Mouse (Mus musculus): ENCODE measurements around the gene Prpf8. TPM values are rescaled to one million over a fixed set of nuclear protein-coding genes. Genes with fewer than 3 reads are reported as not detected.

Prpf8 gene
- polyA plus RNA-seq, 1 experiment from 2014 or later: 25.8 TPM

- Histone ChIP-seq H3K9me3 (replicated peaks) (no peaks in the 10 kb centered on the region), H3K9ac (no peak overlapping the region)
Measured at GRCm38 (mm10) chr11:75535106-75535795, 48.6 kb downstream of the Prpf8 start.

GRCm38 (mm10) chr11:75536255-75537024, 49.8 kb downstream of the Prpf8 start:
- no peak for ATAC-seq (ENCODE audit: insufficient read depth)
- H3K27me3 ChIP-seq: peaks cover 14% of the 10 kb centered on the region
- H3K9me3 ChIP-seq (replicated peaks): no peaks in the 10 kb centered on the region
- no peaks in the 10 kb centered on the region for H3K36me3 ChIP-seq (replicated peaks)
- peaks cover 56% of the 10 kb centered on the region for H3K4me1 ChIP-seq (replicated peaks)
- no peak overlapping the region for H3K27ac ChIP-seq (replicated peaks)
- no peak overlapping the region for H3K4me2 ChIP-seq
- 71% methylated on average over 12 of the region's 12 CpGs for WGBS (ENCODE audit: insufficient replicate concordance)
- no peak overlapping the region for H3K9ac ChIP-seq
- H3K4me3 ChIP-seq (replicated peaks): no peak overlapping the region

More at GRCm38 (mm10) chr11:75535106-75535795, 48.6 kb downstream of the Prpf8 start:
- Histone ChIP-seq H3K4me1 (replicated peaks) (peaks cover 52% of the 10 kb centered on the region), H3K27ac (replicated peaks) (0 out of 2 replicates have a peak overlapping the region, but pooled peaks have one; percentile 11), H3K36me3 (replicated peaks) (no peaks in the 10 kb centered on the region), H3K27me3 (peaks cover 14% of the 10 kb centered on the region), H3K4me2 (peak overlapping the region; percentile 23; the same call in 1 of the 2 replicates), H3K4me3 (replicated peaks) (no peak overlapping the region)
- 34% methylated on average over 13 of the region's 13 CpGs for WGBS (ENCODE audit: insufficient replicate concordance)
- ATAC-seq (ENCODE audit: insufficient read depth): no peak

- no peaks in the 10 kb centered on the region for H3K9me3 ChIP-seq (replicated peaks)
- H3K4me2 ChIP-seq: no peak overlapping the region
- peaks cover 14% of the 10 kb centered on the region for H3K27me3 ChIP-seq
- 68% methylated on average over 8 of the region's 8 CpGs for WGBS (ENCODE audit: insufficient replicate concordance)
- H3K4me3 ChIP-seq (replicated peaks): no peak overlapping the region
- H3K36me3 ChIP-seq (replicated peaks): no peaks in the 10 kb centered on the region
- no peak overlapping the region for H3K27ac ChIP-seq (replicated peaks)
- ATAC-seq (ENCODE audit: insufficient read depth): no peak
- H3K9ac ChIP-seq: no peak overlapping the region
- H3K4me1 ChIP-seq (replicated peaks): peaks cover 54% of the 10 kb centered on the region
Measured at GRCm38 (mm10) chr11:75537025-75537414, 50.4 kb downstream of the Prpf8 start.

- Histone ChIP-seq H3K9ac (no peak overlapping the region), H3K27ac (replicated peaks) (no peak overlapping the region), H3K4me1 (replicated peaks) (peaks cover 48% of the 10 kb centered on the region), H3K9me3 (replicated peaks) (no peaks in the 10 kb centered on the region), H3K4me3 (replicated peaks) (no peak overlapping the region), H3K4me2 (no peak overlapping the region), H3K27me3 (peaks cover 8% of the 10 kb centered on the region), H3K36me3 (replicated peaks) (no peaks in the 10 kb centered on the region)
- no peak for ATAC-seq (ENCODE audit: insufficient read depth)
- WGBS (ENCODE audit: insufficient replicate concordance): 48% methylated on average over 11 of the region's 11 CpGs
Measured at GRCm38 (mm10) chr11:75537491-75538183, 51.0 kb downstream of the Prpf8 start.

GRCm38 (mm10) chr11:75538184-75538969, 51.8 kb downstream of the Prpf8 start:
- H3K4me3 ChIP-seq (replicated peaks): no peak overlapping the region
- peaks cover 41% of the 10 kb centered on the region for H3K4me1 ChIP-seq (replicated peaks)
- no peak overlapping the region for H3K27ac ChIP-seq (replicated peaks)
- no peak overlapping the region for H3K9ac ChIP-seq
- no peak for ATAC-seq (ENCODE audit: insufficient read depth)
- no peaks in the 10 kb centered on the region for H3K9me3 ChIP-seq (replicated peaks)
- WGBS (ENCODE audit: insufficient replicate concordance): 63% methylated on average over 9 of the region's 9 CpGs
- H3K36me3 ChIP-seq (replicated peaks): no peaks in the 10 kb centered on the region
- no peak overlapping the region for H3K4me2 ChIP-seq
- peaks cover under 1% of the 10 kb centered on the region; the same call in 1 of the 2 replicates for H3K27me3 ChIP-seq

- WGBS (ENCODE audit: insufficient replicate concordance): 67% methylated on average over 13 of the region's 13 CpGs
- Histone ChIP-seq H3K9me3 (replicated peaks) (no peaks in the 10 kb centered on the region), H3K4me1 (replicated peaks) (peaks cover 40% of the 10 kb centered on the region), H3K9ac (no peak overlapping the region), H3K4me2 (no peak overlapping the region), H3K36me3 (replicated peaks) (no peaks in the 10 kb centered on the region), H3K27me3 (no peaks in the 10 kb centered on the region), H3K27ac (replicated peaks) (no peak overlapping the region), H3K4me3 (replicated peaks) (no peak overlapping the region)
- ATAC-seq (ENCODE audit: insufficient read depth): no peak
Measured at GRCm38 (mm10) chr11:75538970-75539299, 52.3 kb downstream of the Prpf8 start.

GRCm38 (mm10) chr11:75540209-75540608, 53.6 kb downstream of the Prpf8 start:
- Histone ChIP-seq H3K27ac (replicated peaks) (no peak overlapping the region), H3K27me3 (no peaks in the 10 kb centered on the region), H3K4me3 (replicated peaks) (no peak overlapping the region), H3K4me1 (replicated peaks) (peaks cover 34% of the 10 kb centered on the region), H3K9me3 (replicated peaks) (no peaks in the 10 kb centered on the region), H3K4me2 (no peak overlapping the region), H3K9ac (no peak overlapping the region), H3K36me3 (replicated peaks) (no peaks in the 10 kb centered on the region)
- WGBS (ENCODE audit: insufficient replicate concordance): 67% methylated on average over 8 of the region's 8 CpGs
- ATAC-seq (ENCODE audit: insufficient read depth): no peak

GRCm38 (mm10) chr11:75540710-75541581, 54.3 kb downstream of the Prpf8 start:
- H3K4me3 ChIP-seq (replicated peaks): no peak overlapping the region
- ATAC-seq (ENCODE audit: insufficient read depth): no peak; the same call in 1 of the 2 replicates
- WGBS (ENCODE audit: insufficient replicate concordance): 41% methylated on average over 19 of the region's 19 CpGs

GRCm38 (mm10) chr11:75544713-75545112, 58.1 kb downstream of the Prpf8 start:
- Histone ChIP-seq H3K27me3 (no peaks in the 10 kb centered on the region), H3K4me3 (replicated peaks) (no peak overlapping the region), H3K9ac (no peak overlapping the region), H3K9me3 (replicated peaks) (no peaks in the 10 kb centered on the region), H3K36me3 (replicated peaks) (no peaks in the 10 kb centered on the region), H3K4me2 (no peak overlapping the region), H3K27ac (replicated peaks) (no peak overlapping the region), H3K4me1 (replicated peaks) (peaks cover 42% of the 10 kb centered on the region)
- 76% methylated on average over 9 of the region's 9 CpGs for WGBS (ENCODE audit: insufficient replicate concordance)
- ATAC-seq (ENCODE audit: insufficient read depth): no peak

More at GRCm38 (mm10) chr11:75540710-75541581, 54.3 kb downstream of the Prpf8 start:
- H3K4me2 ChIP-seq: no peak overlapping the region
- no peaks in the 10 kb centered on the region for H3K36me3 ChIP-seq (replicated peaks)
- no peaks in the 10 kb centered on the region for H3K9me3 ChIP-seq (replicated peaks)
- H3K9ac ChIP-seq: no peak overlapping the region
- peaks cover 36% of the 10 kb centered on the region for H3K4me1 ChIP-seq (replicated peaks)
- no peak overlapping the region; the same call in 1 of the 2 replicates for H3K27ac ChIP-seq (replicated peaks)
- no peaks in the 10 kb centered on the region for H3K27me3 ChIP-seq

GRCm38 (mm10) chr11:75546057-75546456, 59.4 kb downstream of the Prpf8 start:
- Histone ChIP-seq H3K4me2 (peak overlapping the region; percentile 36), H3K4me1 (replicated peaks) (peaks cover 46% of the 10 kb centered on the region), H3K36me3 (replicated peaks) (no peaks in the 10 kb centered on the region), H3K27ac (replicated peaks) (no peak overlapping the region), H3K9me3 (replicated peaks) (no peaks in the 10 kb centered on the region), H3K4me3 (replicated peaks) (no peak overlapping the region), H3K27me3 (no peaks in the 10 kb centered on the region), H3K9ac (no peak overlapping the region)
- 35% methylated on average over 4 of the region's 4 CpGs for WGBS (ENCODE audit: insufficient replicate concordance)
- no peak for ATAC-seq (ENCODE audit: insufficient read depth)
